Mouse (Mus musculus): Measurements from ENCODE around the gene Irf2.
A peak's percentile ranks its signal among the peaks of the same experiment; 100 is the strongest.
"Not testable (repeated sequence)": the region's sequence is repeated elsewhere in the genome, so short reads cannot be mapped to it uniquely, and the experiment has no call there.

Gene Irf2

DNA sequence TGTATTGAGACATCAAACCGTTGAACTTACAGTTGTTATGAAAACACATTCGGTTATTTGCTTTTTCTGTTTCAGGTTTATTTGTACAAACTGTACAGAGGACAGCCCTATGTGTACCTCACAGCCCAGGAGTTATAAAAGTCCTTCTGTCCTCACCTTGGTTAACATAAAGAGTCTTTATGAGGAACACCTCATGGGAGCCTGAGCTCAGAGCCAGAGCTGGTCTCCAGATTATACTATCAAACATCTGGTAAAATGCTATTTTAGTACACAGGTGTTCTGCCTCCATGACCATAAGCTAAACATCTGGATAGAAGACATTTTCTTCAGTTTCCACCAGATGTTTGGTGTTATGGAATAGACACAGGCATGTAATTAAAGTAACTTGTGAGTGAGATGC, 13.1 kb upstream of the Irf2 start:
- no peak for DNase-seq (ENCODE audit: low spot score in 2 of 2)

- not testable (repeated sequence) for DNase-seq (ENCODE audit: low spot score in 2 of 2)
Measured at GRCm38 (mm10) chr8:46729671-46730070, 9.9 kb upstream of the Irf2 start.

DNA sequence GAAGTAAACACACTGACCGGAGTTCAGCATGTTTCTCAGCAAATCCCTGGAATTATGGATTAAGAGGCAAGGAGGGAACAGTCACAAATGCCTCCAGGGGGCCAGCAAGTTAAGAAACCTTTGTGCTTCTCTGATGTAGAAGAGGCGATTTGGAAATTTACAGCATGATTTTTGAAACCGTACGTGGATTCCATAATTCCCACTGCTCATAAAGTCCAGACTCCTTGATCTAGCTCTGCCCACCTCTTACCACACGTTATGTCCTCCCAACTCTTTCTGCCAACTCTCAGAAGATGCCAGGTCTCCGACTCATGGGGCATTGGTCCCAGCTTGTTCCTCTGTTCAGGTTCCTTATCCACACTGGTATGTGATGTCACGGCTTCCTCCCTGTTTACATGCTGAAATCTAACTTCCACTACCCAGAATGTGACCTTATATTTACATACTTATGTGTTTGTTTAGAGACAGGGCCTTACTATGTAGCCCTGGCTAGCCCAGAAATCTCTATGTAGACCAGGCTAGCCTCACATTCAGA, 7.1 kb upstream of the Irf2 start:
- DNase-seq (ENCODE audit: low spot score in 2 of 2), result no peak

- DNase-seq (ENCODE audit: low spot score in 2 of 2), result no peak
Measured at GRCm38 (mm10) chr8:46733603-46734002, 5.9 kb upstream of the Irf2 start.

GRCm38 (mm10) chr8:46735505-46735904, 4.0 kb upstream of the Irf2 start:
- no peak for DNase-seq (ENCODE audit: low spot score in 2 of 2)

DNA sequence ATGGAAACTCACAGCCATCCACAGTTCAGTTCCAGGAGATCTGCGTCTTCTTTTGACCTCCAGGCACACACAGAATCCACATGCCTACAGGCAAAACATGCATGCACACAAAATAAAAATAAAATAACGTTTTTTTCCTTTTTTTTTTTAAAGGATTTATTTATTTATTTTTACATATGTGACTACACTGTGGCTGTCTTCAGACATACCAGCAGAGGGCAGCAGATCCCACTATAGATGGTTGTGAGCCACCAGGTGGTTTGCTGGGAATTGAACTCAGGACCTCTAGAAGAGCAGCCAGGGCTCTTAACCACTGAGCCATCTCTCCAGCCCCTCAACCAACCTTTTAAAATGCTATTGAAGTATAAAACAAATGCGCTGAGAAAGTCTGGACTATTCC, 3.3 kb upstream of the Irf2 start:
- no peak for DNase-seq (ENCODE audit: low spot score in 2 of 2)

DNA sequence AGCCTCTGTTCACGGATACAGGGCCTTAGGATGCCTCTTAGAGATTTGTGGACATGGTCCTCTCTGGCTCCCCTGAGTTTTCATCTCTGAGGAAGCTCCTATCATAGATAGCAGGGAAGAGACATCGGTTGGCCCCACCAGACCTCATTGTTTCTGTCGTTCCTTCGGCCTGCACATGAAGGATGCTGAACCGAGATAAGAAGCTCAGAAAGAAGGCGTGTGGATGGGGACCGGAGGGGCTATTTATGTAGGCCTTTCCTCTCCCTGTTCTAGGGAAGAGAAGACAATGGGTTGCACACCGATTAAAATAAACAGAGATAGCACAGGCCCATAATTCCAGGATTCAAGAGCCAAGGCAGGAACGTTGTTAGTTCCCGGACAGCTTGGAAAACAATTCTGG, 2.1 kb upstream of the Irf2 start:
- DNase-seq (ENCODE audit: low spot score in 2 of 2), result no peak

DNA sequence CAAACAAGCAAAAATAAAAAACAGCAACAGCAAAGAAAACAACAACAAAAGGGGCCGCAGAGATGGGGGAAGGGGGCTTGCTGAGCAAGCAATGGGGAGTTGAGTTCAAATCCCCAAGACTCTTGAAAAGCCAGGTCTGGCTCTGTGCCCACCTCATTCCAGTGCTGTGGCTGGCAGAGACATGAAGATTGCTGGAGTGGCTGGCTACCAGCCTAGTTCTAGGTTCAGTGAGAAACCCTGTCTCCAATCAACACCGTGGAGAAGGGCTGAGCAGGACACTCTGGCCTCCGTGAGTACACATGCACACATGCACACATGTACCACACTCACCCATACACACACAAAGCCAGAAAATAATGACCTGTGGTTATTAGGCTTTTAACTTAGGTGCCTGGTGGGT, 1.6 kb upstream of the Irf2 start:
- DNase-seq (ENCODE audit: low spot score in 2 of 2), result no peak

GRCm38 (mm10) chr8:46738601-46739000, 931 bp upstream of the Irf2 start:
- DNase-seq (ENCODE audit: low spot score in 2 of 2), result no peak

DNA sequence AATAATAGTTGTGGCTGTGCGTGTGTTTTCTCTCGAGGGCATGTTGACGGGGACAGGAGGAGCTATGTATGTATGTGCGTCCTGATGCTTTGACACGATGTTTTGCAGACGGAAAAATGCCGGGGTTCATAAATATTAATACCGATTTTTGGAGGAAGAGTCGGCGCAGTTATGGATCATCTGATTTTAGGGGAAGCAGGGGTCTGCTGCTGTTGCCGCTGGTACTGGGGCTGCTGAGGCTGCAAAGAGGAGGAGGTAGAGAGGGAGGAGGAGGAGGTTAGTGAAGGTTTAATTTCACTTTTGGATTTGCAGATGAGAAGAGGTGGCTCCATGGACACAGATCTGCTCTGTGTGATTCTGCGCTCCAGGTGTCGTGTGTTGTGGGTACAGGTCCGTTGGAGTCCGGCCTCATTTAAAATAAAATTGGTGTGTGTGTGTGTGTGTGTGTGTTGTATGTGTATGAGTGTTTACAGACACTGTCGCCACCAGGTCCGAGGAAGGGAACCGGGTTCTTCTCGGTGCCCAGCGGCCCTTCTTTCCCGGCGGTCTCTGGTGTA, 502 bp downstream of the Irf2 start:
- peak; percentile 15 to 22 for DNase-seq (ENCODE audit: low spot score in 2 of 2)

DNA sequence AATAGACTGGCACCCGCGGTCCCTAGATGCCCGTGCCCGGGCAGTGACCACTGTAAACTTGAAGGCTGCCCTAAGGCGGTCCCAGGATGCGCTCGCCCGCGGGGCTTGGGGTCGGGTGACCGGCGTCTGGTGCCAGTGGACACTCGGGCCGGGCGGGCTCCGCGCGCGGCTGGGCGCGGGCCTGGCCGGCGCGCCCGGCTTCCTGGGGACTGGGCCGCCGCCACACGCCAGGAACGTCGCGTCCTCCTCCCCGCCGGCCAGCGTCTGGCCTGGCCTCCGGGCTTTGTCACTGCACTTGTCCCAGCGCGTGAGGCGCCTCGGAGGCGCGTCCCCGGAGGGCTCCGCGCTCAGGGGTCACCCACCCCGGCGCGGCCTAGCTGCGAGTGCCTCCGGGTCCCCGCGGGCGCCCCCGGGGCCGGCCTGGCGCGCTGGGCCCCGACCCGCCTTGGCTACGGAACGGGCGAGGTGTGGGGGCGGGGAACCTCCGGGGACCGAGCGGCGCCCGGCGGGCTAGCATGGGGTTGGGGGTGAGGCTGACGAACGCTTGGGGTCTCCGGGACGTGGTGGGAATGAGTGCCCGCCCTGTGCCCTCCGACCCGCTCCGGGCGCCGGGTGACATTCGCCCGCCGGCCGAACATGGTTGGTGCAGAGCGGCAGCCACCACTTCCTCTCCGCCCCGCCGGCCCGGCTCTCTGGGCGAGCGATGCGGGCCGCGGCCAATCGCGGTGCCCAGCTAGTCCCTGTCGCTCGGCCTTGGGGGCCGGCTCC, 1.2 kb downstream of the Irf2 start:
- DNase-seq (ENCODE audit: low spot score in 2 of 2), result peak; percentile 42 to 49

DNA sequence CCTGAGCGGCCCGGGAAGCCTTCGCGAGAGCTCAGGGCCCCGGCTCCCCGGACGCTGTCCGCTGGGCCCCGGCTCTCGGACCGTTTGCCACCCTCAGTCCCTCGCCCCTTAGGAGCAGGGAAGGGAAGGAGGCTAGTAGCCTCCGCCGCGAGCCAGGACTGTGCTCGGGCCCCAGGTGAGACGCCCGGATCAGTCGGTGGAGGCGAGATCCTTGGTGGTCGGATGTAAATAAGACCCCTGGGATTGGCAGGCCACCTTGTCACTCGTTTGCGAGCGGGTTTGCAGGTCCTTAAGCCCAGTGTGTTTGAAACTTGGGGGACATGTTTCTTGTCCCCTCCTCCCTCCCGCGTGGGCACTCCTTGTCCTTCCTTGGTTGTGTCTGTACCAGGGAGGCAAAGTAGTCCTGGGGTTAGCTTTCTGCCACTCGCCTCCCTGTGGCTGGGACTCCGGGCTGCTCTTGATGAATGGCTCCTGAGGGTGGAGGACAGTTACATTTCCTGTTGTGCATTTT, 1.8 kb downstream of the Irf2 start:
- peak; percentile 20 to 40 for DNase-seq (ENCODE audit: low spot score in 2 of 2)

GRCm38 (mm10) chr8:46741991-46742690, 2.6 kb downstream of the Irf2 start:
- no peak for DNase-seq (ENCODE audit: low spot score in 2 of 2)

DNA sequence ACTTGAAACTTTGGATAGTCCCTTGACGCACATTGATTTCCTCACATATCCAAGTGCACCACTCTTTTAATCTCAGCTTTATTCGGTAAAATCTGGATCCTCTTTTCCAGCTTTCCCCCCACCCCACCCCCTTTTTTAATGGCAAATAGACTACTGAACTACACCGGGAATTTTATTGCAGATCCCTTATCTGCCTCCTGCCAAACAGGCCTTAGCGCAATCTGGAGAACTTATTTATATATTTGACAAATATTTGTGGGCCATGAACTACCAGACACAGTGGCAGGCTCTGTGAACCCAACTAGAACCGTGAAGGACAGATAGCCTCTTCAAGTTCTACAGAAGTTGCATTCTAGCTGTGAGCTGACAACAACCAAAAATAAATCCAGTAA, 3.2 kb downstream of the Irf2 start:
- DNase-seq (ENCODE audit: low spot score in 2 of 2), result no peak

DNA sequence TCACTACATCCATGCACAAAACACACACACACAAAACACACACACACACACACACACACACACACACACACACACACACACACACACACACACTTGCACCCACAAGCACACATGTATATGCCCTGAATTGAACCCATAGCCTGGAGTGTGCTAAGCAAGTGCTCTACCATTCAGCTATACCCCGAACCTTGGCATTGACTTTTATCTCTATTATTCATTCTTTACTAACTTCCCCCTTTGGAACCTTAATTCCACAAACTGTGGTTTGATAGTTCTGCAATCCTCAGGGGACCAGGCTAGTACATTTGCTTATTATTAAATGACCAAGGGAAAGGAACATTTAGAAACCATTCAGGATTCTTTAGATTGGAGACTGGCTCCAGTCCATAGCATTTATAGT, 5.9 kb downstream of the Irf2 start:
- no peak for DNase-seq (ENCODE audit: low spot score in 2 of 2)

DNA sequence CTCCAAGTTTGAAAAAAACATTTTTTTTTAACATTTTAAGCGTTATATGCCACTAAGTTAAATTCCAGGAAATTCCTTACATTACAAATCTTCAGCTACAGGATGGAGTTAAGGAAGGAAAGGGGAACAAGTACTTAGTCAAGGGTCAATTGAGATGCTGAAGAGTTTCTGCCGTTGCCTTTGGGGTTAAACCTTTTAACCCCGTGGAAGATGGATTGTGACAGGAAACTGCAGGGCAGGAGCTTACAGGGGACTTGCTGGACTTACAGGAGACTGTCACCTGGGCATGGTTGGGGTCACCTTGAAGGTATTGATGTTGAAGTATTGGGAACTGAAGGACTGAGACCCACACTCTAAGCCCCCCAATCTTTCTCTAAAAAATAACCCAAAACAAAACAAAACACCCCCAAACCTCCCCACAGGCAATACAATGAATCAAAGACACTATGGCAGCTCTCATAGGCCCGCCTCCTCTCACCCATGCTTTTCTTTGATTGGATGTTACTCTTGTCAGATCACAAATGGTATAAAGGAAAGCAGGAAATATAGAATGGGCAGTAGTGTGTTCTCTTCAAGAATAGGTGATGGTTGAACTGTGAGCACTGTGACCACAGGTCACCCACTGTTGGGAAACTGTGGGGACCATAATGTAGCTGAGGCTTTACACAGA, 7.9 kb downstream of the Irf2 start:
- DNase-seq (ENCODE audit: low spot score in 2 of 2), result no peak

DNA sequence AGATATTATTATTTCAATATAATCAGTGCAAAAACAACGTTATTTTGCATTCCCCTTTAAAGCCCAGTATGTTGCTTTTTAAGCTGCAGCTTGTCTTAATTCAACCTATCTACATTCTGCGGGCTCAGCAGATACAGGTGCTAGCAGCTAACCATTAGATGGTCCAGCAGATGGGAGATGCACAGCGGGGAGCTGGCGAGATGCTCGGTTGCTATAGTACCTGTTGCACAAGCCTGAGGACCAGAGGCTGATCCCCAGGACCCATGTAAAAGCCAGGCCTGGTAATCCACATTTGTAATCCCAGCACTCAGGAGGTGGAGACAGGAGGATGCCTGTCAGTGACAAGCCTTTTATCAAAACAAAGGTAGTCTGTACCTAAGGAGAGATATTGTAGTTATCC, 10.5 kb downstream of the Irf2 start:
- DNase-seq (ENCODE audit: low spot score in 2 of 2), result no peak

DNA sequence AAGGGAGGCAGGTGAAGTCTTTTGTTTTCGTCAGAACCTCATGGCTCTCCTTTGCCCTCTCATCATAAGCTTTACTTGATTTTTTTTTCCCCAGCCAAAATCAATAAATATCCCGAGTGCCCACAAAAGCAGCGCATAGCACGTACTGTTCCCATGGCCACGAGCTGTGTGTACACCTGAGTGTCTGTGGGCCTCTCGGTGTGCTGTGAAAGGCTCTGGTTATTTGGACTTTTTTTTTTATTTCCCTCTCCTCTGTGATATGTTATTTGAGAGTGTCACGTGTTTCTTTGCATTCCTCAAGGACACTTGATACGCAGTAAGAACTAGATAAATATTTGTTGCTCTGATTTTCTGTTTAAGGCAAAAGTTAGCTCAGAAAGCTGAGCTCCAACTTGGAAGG, 11.0 kb downstream of the Irf2 start:
- no peak for DNase-seq (ENCODE audit: low spot score in 2 of 2)

DNA sequence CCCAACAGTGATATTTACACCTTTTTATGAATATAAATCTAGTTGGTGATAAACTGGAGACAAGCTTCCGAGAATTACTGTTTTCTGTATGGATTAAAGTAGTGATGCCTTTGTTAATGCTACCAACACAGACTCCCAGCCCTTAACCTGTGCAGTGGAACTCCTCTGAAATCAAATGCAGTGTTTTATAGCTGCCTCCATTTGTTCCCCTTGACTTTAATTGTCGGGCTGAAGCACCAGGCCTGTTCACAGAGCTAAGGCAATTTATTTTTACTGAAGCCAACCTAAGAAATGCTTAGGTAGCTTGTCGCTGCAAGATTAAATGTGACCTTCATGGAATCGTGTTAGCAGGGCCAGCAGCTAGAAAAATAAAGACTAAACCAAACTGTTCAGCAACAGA, 11.6 kb downstream of the Irf2 start:
- DNase-seq (ENCODE audit: low spot score in 2 of 2), result no peak

DNA sequence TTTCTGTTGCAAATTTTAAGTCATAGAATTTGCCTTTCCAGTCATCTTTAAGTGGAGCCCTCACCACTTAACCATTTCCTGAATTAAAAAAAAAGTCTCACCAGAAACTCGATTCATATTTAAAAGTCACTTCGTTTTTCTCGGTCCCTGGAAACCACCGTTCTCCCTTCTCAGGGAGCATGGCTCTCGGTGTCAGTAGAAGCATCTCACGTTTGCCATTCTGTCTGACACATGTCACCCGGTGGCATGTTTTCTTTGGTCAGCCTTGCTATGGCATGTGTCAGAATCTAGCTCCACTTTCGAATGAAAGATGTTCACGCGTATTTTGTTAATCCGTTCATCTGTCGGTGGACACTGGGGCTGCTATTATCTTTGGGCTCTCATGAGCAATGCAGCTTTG, 13.5 kb downstream of the Irf2 start:
- DNase-seq (ENCODE audit: low spot score in 2 of 2), result no peak

DNA sequence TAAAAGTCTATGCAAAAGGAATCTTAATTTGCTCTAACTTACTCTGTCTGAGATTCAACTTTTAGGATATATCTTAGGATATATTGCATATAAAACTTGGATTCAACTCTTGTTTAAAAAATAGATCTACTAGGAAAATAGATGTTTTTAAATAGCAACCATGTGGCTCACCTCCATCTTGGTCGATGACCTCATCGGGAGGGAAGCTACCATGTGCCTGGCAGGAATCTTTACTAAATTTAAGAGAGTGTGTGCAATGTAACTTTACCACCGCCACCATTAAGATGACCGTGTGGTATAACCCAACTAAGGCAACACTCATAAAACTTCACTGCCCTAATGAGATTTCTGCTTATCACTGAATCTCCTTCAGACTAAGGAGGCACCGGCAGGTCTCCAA, 14.8 kb downstream of the Irf2 start:
- no peak for DNase-seq (ENCODE audit: low spot score in 2 of 2)

DNA sequence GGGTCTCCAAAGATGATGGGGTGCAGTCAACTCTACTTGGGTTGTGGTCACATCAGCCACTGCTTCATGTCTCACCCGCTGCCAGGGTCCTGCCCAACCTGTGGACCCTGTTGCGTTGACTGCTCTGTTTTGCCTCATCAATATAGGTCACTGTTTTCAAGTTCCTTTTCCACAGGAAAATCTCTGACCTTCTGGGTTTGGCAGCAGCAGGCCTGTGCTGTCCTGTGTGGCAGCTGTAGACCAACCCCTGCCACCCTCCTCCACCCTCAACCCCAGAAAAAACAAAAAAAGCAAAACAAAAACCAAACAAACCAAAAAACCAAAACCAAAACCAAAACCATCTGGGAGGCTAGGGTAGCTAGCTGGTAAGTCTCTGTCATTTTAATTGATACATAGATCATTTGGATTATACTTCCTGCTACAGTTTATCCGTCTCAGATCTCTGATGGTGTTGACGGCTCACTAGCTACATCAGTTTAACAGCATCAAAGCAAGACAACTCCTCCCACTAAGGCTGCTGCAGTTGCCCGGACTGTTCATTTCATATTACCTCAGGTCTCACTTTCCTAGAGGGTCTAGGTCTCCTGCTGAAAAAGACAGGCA, 16.3 kb downstream of the Irf2 start:
- DNase-seq (ENCODE audit: low spot score in 2 of 2), result no peak
